Mouse (Mus musculus): ENCODE measurements around the gene Tgfb2.

Gene Tgfb2

DNA sequence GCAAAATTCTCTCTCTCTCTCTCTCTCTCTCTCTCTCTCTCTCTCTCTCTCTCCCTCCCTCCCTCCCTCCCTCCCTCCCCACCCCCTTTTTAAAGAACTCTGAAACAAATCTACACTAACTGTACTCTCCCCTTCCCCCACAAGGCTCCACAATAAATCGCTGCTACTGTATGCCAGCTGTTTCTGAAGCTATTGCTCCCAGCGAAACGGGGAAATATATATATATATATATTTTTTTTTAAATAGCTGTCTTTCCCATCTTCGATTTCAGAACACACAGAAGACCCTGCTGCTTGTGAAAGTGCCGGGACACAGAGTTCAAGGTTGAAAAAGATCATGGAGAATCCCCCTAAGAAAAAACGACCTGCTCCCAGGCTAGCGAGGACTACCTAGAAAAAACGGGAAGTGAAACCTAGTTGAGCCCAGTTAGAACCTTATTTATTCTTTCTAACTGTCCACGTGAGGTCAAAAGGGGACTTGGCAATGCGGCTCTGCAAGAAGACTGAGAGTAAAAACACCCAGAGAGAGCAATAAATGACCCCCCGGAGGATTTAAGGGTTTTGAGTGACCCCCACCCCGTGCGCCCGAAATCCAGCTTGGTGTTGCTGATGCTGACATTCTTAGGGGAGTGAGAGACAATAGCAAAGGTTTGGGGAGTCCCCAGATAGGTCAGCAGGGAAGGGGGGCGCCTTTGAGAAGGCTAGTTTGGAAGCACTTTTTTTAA is 2.4 kb downstream of the Tgfb2 start:
- no peak for ATAC-seq (ENCODE audit: insufficient number of reproducible peaks, low FRiP score, low TSS enrichment)

DNA sequence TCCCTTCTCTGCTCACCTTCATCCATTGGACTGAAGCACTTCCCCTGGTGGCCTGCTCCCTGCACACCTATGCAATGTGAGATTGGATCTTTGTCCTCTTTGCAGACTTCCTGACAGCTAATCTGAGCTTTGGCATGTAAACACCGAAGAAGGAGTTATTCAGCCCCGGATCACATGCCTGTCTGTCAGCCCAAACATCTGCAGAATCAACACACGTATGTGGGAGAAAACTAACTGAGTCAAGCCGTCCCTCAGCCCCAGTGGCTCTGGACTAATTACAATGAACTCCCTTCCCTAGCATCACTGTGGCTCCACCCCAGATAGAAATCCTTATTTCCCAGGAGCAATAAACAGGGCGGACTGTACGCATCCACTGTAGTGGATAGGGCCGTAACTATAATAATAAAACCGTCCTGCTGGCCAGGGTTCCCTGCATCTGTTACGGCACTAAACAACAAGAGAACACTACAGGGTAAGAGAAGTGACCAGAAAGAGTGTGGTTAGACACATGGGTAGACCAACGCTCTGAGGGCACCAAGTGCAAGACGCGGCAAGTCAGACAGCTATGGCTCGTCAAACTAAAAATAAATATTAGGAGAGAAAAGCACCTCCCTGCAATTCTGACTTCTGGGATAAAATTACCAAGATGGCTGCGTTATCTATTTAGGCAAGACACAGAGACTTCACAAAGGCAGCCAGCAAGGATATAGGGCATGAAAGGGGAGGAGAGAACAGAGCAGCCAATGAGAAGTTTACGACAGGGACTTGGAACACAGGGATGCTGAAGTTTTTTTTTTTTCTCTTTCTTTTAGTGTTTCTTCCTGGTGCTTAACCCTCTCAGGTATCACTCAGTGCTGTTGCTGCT is 3.2 kb downstream of the Tgfb2 start:
- no peak for ATAC-seq (ENCODE audit: insufficient number of reproducible peaks, low FRiP score, low TSS enrichment)

DNA sequence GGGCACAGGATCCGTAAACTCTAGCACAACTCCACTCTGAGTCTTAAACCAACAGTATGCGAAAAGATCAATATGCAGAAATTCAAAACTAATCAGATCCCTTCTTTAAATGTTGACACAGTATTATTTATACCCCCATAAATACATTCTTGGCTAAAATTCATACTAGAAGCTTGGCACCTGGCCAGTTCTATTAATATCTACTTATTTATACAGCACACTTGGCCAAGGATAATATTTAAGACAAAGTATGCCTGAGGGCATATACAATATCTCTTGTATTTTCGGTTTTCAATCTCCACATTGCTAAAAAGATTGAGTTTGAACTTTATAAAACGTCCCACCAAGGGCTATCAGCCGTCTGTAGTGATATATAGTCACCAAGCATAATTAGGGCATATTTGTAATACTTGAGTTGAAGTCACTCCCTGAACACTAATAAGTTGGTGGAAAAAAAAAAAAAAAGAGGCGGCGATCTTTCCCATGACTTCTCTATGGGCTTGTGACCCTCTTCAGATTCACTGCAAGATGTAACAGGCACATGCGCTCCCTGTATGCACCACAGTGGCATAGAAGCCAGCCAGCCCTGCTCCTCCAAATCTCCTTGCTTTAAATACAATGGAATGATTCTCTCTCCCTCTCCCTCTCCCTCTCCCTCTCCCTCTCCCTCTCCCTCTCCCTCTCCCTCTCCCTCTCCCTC is 4.4 kb downstream of the Tgfb2 start:
- ATAC-seq (ENCODE audit: insufficient number of reproducible peaks, low FRiP score, low TSS enrichment) = no peak

DNA sequence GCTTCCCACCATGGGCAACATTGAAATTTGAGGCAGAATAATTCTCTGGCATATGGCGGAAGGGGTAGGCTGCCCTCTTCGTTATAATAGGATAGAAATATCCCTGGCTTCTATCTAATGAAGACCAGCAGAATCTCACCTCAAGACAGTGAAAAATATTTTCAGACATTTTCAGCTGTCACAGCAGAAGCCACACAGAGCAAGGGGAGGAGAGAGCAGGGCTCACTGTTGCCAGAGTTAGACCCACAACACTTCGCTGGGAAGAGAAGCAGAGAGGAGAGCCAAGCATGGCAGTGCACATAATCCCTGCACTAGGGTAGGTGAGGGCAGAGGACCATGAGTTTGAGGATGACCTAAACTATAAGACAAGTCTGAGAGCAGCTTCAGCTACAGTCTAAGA is 5.3 kb downstream of the Tgfb2 start:
- ATAC-seq (ENCODE audit: insufficient number of reproducible peaks, low FRiP score, low TSS enrichment) = no peak

DNA sequence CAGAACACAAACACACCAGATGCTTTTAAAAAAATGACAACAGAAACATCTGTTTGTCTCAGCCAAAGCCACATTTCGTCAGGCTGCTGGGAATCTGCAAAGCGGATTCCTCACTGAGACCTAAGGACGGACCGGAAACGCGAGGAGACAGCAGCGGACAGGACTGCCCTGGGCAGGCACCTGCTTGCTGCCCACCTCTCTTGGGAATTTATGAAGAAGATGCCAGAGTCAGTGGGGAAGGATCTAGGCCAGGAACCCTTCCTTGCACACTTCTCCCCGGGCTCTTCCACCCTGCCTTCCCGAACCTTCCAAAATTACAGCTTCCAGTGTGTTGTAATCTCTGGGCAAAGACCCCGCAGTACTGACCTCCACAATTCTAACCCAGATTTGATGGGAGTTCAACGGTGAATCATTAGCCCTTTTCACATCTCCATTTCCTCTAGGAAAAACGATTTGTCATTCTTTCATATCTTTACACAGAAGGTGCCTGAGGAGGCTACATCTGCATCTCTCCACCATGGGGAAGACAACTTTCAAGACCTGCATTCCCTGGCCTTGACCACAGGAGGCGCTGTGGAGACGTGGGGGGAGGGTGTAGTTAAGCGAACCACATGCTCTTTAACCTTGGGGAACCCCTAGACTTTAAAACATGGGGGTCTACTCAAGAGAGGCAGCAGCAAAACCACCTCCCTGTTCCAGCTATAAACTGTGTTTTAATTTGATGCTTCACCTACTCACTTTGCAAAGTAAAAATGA is 7.0 kb downstream of the Tgfb2 start:
- ATAC-seq (ENCODE audit: insufficient number of reproducible peaks, low FRiP score, low TSS enrichment) = no peak

DNA sequence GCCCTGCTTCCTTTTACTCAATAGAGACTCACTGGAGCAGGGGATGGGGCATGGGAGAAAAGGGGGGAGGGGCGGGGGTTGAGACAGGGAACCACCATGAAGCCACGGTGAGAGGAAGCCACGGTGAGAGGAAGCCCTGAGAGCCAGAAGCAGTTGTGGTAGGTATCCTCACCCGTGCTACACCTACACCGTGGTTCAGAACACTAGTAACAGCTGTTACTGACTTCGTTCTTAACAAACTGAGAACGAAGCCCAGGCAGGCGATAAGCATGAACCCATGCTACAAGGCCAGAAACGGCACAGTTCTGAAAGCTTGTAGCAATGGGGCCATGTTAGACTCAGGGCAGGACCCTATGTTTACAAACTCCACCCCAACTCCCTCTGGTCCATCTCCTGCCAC is 9.6 kb downstream of the Tgfb2 start:
- ATAC-seq (ENCODE audit: insufficient number of reproducible peaks, low FRiP score, low TSS enrichment) = no peak

DNA sequence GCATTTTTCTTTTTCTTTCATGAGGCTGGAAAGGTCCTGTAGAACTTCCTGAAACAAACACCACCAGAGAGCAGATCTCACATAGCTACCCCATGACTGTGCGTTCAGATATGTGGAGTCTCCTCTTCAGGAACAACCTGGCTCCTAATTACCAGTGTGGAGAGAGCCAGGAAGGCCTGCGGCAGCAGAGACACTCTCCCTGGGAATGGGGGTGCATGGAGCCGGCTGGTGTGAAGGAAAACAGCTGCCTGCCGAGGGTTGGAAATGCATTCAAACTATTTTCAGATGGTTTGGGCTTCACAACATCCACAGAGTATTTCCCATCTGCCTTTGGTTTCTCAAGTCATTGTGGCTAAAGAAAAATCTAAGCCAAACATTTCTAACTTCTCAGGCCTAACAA is 10.4 kb downstream of the Tgfb2 start:
- ATAC-seq (ENCODE audit: insufficient number of reproducible peaks, low FRiP score, low TSS enrichment) = no peak

DNA sequence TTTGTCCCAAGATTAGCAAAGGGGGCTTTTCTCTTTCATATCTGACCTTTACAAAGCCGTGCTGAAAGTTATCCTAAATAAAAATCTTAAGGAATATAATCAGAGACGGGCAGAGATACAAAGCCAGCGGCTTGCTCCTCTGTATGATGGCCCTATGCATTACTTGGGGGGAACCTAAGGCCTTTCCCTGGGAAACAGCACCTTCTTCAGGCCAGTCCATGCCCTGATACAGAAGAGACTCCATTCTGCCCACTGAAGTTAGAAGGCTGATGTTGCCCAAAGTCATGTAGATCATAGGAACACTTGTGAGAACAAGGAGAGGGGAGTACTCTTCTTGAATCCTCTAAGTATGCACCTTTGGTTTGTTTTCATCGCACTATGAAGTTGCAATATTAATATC is 13.4 kb downstream of the Tgfb2 start:
- no peak for ATAC-seq (ENCODE audit: insufficient number of reproducible peaks, low FRiP score, low TSS enrichment)

DNA sequence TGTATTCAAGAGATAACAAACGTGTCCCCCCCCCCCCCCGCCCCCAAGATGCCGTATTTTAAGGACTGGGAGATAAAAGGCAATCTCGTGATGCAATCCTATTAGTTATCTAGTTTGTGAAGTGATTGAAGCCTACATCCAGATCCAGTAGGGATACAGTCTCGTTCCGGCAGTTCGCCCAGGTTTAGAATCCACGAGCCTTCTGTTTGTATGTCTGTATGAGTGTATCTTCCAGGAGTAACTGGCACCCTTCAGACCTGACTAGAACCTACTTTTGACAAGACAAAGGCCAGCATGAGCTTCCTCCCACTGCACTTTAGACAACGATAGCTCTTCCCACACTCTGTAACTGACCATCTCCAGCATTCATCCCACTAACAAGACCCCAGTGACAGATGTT is 14.1 kb downstream of the Tgfb2 start:
- no peak for ATAC-seq (ENCODE audit: insufficient number of reproducible peaks, low FRiP score, low TSS enrichment)

DNA sequence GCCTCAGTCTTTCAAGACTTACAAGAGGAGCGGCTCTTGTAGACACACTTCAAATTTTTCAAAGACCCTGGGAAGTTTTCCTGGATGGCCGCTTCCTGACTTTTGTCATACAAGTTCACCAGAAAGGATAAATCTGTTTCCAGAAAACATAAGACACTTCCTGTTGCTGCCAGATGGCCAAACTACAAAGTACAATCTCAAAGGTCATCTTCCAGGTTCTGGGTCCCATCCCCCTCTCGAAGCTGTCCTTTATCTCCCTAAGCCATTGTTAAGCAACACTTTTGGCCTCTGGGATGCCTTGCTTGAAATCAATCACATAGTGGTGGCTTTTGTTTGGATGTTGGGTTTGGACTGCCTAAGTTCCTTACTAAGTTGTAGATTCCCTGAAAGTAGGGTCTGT is 21.7 kb downstream of the Tgfb2 start:
- no peak for ATAC-seq (ENCODE audit: insufficient number of reproducible peaks, low FRiP score, low TSS enrichment)

DNA sequence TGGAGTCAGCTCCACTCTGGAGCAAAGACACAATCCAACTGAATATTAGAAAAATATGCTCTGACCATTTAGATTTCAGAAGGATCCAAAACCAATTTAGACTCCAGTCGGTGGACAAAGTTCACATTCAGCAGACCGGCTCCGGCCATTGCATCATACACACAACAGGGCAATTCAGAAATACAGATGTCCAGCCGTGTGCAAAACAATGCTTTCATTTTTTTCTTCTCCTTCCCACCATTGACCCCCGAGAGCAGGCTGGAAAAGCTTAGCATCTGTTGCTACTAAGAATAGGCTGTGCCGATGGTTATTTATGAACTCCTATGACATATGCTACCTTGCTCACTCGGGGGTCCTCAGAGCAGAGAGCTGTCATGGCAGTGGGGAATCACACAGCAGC is 23.2 kb downstream of the Tgfb2 start:
- ATAC-seq (ENCODE audit: insufficient number of reproducible peaks, low FRiP score, low TSS enrichment) = no peak

DNA sequence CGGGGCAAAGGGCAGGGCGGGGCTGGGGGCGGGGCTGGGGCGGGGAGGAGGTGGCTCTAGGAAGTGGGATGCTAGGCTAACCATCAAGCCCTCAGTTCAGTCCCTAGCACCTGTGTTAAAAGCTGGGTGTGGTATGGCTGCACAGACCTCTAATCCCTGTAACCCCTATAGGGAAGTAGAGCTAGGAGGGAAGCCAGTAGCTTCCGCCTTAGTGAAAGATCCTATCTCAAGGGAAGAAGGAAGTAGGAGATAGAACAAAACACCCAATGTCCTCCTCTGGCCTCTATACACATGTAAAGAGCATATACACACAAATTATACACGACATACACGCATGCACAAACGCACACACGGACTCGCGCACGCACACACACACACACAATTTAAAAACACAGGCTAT is 28.2 kb downstream of the Tgfb2 start:
- ATAC-seq (ENCODE audit: insufficient number of reproducible peaks, low FRiP score, low TSS enrichment) = no peak

DNA sequence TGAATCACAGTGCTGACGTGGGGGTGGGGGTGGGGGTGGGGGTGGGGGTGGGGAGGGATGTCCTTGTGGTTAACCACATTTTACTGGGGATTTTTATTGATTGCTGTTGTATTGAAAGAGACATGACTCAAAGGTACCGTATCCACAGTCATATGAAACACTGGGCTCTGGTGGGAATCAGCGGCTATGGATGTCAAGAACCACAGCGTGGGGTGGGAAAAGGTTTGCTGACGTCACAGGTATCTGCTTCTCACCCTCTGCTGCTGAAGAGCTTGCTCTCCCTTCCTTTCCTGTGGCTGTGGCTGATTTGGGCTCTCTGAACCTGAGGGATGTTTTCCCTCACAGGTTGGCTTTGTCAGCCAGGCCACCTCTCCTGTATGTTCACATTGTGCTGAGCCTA is 29.6 kb downstream of the Tgfb2 start:
- ATAC-seq (ENCODE audit: insufficient number of reproducible peaks, low FRiP score, low TSS enrichment) = no peak

DNA sequence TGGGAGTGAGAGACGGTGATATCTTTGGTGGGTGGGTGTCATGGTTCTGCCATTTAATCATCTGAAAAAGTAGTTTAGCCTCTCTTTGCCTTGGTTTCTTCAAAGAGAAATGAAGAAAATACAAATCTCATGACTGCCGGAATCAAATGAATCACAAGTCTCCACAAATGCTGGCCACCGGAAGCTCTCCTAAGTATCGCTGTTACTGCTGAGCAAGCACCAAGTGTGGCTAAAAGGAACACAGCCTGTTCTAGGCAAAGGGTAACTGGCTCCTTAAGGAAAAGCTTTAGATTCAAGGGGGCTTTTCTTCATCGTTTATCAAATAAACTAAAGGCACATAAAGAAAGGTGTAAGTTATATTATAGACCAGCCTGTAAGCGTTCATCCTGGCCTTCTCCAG is 30.5 kb downstream of the Tgfb2 start:
- ATAC-seq (ENCODE audit: insufficient number of reproducible peaks, low FRiP score, low TSS enrichment) = no peak

DNA sequence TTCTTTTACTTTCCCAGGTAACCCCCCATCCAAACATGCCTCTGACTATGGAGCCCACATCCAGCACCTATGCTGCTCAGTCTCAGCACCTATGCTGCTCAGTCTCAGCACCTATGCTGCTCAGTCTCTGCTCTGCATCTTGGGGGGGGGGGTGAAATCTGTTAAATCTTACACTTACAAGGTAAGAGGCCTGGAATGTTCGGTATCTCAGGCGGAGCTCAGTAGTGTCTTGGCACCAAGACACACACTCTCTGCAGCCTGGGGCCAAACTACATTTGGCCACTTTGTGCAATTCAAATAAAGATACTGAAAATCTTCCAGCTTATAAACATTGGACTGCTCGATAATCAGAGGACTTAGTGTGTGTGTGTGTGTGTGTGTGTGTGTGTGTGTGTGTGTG is 31.2 kb downstream of the Tgfb2 start:
- ATAC-seq (ENCODE audit: insufficient number of reproducible peaks, low FRiP score, low TSS enrichment) = no peak

DNA sequence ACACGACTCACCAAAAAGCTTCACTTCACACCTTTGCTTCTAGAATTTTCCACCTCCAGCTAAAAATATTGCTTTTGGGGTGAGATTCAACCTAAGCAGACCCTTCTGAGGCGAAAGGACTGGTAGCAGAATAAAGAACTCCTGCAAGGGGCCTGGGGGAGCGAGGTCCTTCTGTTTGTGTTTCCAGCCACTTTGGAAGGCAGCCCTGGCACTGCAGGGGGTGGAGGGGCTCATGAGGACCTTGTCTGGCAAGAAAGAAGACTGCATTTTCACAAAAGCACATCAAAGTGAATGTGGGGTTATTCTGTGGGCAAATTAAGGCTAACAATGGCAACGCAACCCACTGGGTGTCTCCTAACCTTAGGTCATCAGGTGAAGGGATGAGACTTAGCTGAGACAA is 32.6 kb downstream of the Tgfb2 start:
- no peak for ATAC-seq (ENCODE audit: insufficient number of reproducible peaks, low FRiP score, low TSS enrichment)

DNA sequence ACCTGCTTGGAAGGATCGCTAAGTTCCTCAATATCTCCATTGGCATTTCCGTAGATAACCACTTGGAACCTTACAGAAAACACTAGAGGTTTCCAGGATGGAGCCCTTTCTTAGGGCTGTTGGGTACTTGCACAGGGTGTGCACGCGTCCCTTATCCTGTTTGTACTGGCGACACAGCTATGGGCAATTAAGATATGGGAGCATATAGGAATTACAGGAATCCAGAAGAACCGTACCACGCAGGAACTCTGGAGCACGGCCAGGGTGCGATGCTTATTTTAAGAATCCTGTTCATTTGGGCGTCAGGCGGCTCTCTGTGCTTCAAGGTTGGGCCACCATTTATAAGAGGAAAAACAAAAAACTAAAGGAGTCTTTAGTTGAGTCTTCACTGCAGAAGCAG is 42.4 kb downstream of the Tgfb2 start:
- no peak for ATAC-seq (ENCODE audit: insufficient number of reproducible peaks, low FRiP score, low TSS enrichment)

DNA sequence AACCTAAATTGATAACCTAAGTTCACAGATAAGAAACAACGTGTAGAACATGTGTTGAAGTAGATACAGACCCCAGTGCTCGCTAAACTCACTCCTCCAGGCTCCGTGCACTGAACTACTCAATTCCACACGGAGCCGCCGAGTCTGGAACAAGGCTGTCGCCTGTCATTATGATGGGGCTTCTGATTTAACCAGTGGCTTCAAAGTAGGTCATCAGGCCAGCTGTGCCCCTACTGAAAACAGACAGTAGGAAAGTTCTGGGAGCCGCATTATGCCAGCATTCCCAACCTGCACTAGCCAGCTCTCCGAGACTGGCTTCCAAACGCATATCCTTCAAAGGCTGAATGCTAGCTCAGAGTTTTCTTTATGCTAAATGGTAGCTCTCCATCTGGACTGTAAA is 42.8 kb downstream of the Tgfb2 start:
- no peak for ATAC-seq (ENCODE audit: insufficient number of reproducible peaks, low FRiP score, low TSS enrichment)

DNA sequence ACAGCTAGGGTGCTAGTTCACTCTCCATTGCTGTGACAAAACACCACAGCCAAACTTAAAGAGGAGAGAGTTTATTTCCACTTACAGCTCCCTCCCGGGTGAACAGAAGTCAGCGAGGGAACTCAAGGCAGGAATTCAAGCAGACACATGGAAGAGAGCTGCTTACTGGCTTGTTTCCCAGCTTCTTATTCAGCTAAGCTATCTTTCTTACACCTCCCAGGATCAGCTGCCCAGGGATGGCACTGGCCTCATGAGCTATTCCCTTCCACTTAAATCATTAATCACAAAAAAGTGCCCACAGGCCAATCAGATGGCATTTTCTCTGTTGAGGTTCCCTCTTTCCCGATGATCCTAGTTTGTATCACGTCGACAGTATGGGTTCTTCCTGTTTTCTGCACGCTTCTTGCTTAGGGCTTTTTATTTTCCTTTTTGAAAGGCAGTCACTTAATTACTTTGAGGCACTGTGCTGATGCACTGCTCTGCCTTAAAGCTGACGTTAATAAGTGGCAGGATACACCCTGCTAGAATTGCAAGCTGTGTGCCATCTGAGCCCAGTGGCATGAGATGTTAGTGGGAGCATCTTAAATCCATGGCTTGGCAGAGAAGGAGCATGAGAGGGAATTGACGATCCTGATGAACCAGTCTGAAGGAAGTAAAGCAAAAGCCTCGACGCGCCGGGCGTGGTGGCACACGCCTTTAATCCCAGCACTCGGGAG is 44.4 kb downstream of the Tgfb2 start:
- ATAC-seq (ENCODE audit: insufficient number of reproducible peaks, low FRiP score, low TSS enrichment) = no peak

DNA sequence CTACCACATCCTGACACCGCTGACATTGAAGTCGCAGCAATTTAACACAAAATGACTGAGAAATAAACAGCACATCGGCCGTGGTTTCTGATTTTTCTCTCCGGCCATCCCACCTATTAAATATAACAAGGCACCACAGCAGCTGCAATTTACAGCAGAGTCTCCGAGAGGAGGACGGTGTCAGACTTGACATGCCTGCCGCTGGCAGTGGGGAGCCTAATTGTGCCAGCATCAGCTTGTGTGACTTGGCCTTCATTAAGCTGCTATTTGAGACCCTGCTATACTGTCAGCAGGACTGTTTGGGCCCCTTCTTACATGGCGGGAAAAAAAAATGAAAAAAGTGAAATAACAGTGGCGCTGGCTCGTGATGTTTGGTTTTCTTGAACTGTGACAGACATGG is 47.0 kb downstream of the Tgfb2 start:
- ATAC-seq (ENCODE audit: insufficient number of reproducible peaks, low FRiP score, low TSS enrichment) = no peak

All from cerebellum, adult (tissue).